Mouse (Mus musculus): Measurements from ENCODE around the gene Acyp1. TPM values are rescaled to one million over a fixed set of nuclear protein-coding genes. Genes with fewer than 3 reads are reported as not detected.

Acyp1 gene
- polyA plus RNA-seq, 1 experiment = 3.9 TPM

DNA sequence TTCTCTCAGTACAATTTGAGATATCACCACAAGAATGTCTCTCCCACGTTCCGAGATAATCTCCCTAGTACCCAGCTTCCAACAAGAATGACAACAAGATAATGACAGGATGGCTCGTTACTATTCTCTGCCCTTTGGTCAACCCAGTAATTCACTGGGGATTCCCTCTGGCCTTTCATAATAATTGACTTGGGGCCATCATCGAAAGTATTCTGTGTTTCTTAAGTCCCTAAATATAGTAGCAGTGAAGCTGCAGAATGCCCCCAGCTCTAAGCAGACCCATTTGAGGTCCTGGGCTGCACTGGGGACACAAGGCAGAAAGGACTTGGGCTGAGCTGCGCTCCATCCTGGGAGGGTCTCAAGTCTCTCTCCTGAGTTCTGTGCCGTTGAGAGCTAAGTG lies 4.0 kb upstream of the Acyp1 start:
- WGBS = 91% methylated on average over 6 of the region's 6 CpGs
- H3K27me3 ChIP-seq (ENCODE audit: control insufficient read depth, insufficient read depth, low read length) = no peaks in the 10 kb centered on the region
- H3K36me3 ChIP-seq (ENCODE audit: control insufficient read depth, insufficient read depth, low read length) = no peaks in the 10 kb centered on the region
- no peak overlapping the region for H3K27ac ChIP-seq (ENCODE audit: insufficient read depth, low read length)
- H3K4me1 ChIP-seq (ENCODE audit: control insufficient read depth, insufficient read depth, insufficient read length) = no peaks in the 10 kb centered on the region; the same call in 1 of the 2 replicates
- no peak overlapping the region for H3K4me3 ChIP-seq (ENCODE audit: extremely low read depth, insufficient read depth, insufficient read length)
- DNase-seq (ENCODE audit: low read depth in 1 of 2, low spot score in 2 of 2) = no peak
- no peak for TF ChIP-seq CTCF (IDR thresholded peaks at IDR 0.05; ENCODE audit: extremely low read depth, insufficient read depth, insufficient read length, insufficient replicate concordance)
- no peak for TF ChIP-seq POLR2A (IDR thresholded peaks at IDR 0.05; ENCODE audit: low read depth, low read length)

DNA sequence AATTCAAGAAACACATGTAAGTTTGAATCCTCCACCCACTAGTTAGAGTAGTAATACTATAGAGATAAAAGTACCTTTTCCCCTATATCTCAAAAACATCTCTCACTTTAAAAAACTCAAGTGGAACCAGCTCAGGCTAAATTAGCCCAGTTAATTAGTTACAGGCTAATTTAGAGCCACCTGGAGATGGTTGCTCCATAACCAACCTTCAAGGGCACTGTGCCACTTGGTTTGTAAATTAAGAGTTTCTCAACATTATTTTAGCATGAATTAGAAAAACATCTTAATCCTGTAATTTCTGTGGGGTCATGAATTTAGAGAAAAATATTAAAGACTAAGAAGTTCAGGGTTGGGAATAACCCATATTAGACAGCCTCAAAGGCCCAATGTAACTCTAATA lies 3.3 kb upstream of the Acyp1 start:
- H3K36me3 ChIP-seq (ENCODE audit: control insufficient read depth, insufficient read depth, low read length) = no peaks in the 10 kb centered on the region
- DNase-seq (ENCODE audit: low read depth in 1 of 2, low spot score in 2 of 2) = no peak
- TF ChIP-seq POLR2A (IDR thresholded peaks at IDR 0.05; ENCODE audit: low read depth, low read length) = no peak
- no peak for TF ChIP-seq CTCF (IDR thresholded peaks at IDR 0.05; ENCODE audit: extremely low read depth, insufficient read depth, insufficient read length, insufficient replicate concordance)
- H3K27ac ChIP-seq (ENCODE audit: insufficient read depth, low read length) = no peak overlapping the region
- H3K27me3 ChIP-seq (ENCODE audit: control insufficient read depth, insufficient read depth, low read length) = no peaks in the 10 kb centered on the region
- no peaks in the 10 kb centered on the region; the same call in 1 of the 2 replicates for H3K4me1 ChIP-seq (ENCODE audit: control insufficient read depth, insufficient read depth, insufficient read length)
- no peak overlapping the region for H3K4me3 ChIP-seq (ENCODE audit: extremely low read depth, insufficient read depth, insufficient read length)

DNA sequence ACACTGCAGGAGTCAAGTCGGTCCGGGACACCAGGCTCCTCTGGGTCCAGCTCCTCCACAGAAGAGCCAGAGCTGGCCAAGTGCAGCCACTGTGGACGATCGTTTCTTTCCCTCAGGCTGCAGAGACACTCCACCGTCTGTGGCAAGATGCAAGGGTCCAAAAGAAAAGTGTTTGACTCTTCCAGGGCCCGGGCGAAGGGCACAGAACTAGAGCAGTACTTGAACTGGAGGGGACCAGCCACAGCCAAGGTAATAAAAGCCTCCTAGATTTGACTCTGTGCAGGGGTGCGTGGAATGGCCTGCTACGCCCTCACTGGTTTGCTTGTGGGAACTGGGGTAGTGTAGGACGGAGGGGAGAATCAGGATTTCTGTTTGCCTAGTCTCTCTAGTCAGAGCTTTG lies 2.4 kb upstream of the Acyp1 start:
- Histone ChIP-seq H3K4me1 (ENCODE audit: control insufficient read depth, insufficient read depth, insufficient read length) (no peaks in the 10 kb centered on the region; the same call in 1 of the 2 replicates), H3K36me3 (ENCODE audit: control insufficient read depth, insufficient read depth, low read length) (no peaks in the 10 kb centered on the region), H3K4me3 (ENCODE audit: extremely low read depth, insufficient read depth, insufficient read length) (no peak overlapping the region), H3K27ac (ENCODE audit: insufficient read depth, low read length) (no peak overlapping the region), H3K27me3 (ENCODE audit: control insufficient read depth, insufficient read depth, low read length) (no peaks in the 10 kb centered on the region)
- DNase-seq (ENCODE audit: low read depth in 1 of 2, low spot score in 2 of 2) = no peak
- 90% methylated on average over 10 of the region's 10 CpGs for WGBS
- TF ChIP-seq POLR2A (IDR thresholded peaks at IDR 0.05; ENCODE audit: low read depth, low read length) (no peak), CTCF (IDR thresholded peaks at IDR 0.05; ENCODE audit: extremely low read depth, insufficient read depth, insufficient read length, insufficient replicate concordance) (no peak)

DNA sequence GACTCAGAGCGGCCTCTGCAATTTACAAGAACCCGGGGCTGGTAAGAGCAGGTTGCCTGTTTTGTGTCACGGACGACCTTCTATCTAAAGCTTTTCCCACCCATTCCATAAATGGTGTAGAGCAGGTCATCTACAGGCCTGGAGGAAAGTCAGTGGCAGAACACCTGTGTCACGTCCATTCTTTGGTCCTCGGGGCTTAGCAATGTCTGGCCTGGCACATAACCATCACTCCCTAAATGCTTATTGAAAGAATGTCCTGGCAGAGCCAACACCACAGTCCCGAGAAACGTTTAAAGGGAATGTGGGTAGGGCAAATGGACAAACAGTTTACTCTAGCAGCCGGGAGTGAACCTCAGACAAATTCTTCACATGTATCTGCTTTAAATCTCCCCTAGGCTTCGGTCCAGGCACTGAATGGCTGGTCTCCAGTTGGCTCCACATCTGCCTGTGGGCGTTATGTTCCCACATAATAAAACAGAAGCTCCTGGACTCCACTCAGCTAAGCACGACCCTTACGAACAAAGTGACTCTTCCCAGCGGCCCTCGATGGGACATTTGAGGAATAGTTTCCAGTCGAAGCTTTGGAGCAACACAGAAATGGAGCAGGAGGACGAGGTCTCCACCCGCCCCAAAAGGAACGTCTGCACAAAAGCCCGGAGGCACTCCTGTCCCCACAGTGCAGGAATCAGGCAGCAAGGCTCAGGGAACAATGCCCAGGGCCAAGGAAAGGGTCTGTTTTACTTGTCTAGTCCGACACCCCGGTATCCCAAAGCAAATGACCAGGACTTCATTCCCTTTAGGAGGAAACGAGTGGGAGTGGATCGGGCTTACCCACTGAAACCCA lies 1.1 kb upstream of the Acyp1 start:
- H3K27ac ChIP-seq (ENCODE audit: insufficient read depth, low read length) = peak overlapping the region; percentile 32; the same call in 1 of the 2 replicates
- 79% methylated on average over 24 of the region's 24 CpGs for WGBS
- no peaks in the 10 kb centered on the region for H3K36me3 ChIP-seq (ENCODE audit: control insufficient read depth, insufficient read depth, low read length)
- TF ChIP-seq CTCF (IDR thresholded peaks at IDR 0.05; ENCODE audit: extremely low read depth, insufficient read depth, insufficient read length, insufficient replicate concordance) = no peak
- no peak for TF ChIP-seq POLR2A (IDR thresholded peaks at IDR 0.05; ENCODE audit: low read depth, low read length)
- no peaks in the 10 kb centered on the region for H3K27me3 ChIP-seq (ENCODE audit: control insufficient read depth, insufficient read depth, low read length)
- H3K4me3 ChIP-seq (ENCODE audit: extremely low read depth, insufficient read depth, insufficient read length) = no peak overlapping the region
- no peaks in the 10 kb centered on the region; the same call in 1 of the 2 replicates for H3K4me1 ChIP-seq (ENCODE audit: control insufficient read depth, insufficient read depth, insufficient read length)
- no peak for DNase-seq (ENCODE audit: low read depth in 1 of 2, low spot score in 2 of 2)

DNA sequence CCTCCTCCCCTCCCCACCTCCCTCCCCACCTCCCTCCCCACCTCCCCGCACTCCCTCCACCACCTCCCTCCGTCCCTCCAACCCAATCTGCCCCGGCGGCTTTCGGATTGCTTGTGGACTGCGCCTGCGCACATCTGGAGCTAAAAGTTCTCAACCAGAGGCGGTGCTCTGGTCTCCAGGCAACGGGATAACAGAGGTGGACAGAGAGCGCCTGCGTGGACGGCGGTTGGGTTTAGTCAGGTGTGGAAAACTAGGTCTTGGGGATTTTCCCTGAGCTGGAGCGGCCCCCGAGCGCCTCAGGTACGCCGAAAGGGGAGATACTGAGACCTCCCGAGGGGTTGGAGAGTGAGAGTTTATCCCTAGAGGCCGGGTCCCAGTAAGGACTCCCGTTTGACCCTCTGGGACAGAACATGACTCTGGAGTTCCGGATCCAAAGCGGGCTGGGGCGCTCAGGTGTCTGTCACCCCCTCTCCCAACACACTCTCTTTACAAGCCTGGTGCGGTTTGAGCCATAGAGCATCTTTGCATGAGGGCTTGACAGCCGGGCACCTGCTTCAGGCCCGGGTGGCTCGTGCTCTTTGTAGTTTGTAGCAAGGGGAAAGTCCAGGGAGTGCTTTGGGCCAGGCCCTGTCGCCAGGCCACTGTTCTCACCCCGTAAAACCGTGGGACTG lies 383 bp upstream of the Acyp1 start, which contains the start of gene Zc2hc1c:
Gene Zc2hc1c, plus strand, starts transcription at position 106 of the 671 bp plus-strand sequence.
- TF ChIP-seq POLR2A (IDR thresholded peaks at IDR 0.05; ENCODE audit: low read depth, low read length) (no peak), CTCF (IDR thresholded peaks at IDR 0.05; ENCODE audit: extremely low read depth, insufficient read depth, insufficient read length, insufficient replicate concordance) (no peak)
- no peaks in the 10 kb centered on the region for H3K36me3 ChIP-seq (ENCODE audit: control insufficient read depth, insufficient read depth, low read length)
- no peaks in the 10 kb centered on the region; the same call in 1 of the 2 replicates for H3K4me1 ChIP-seq (ENCODE audit: control insufficient read depth, insufficient read depth, insufficient read length)
- peak within 1 kb of the TSS; percentile 25; the same call in 1 of the 2 replicates for H3K27ac ChIP-seq (ENCODE audit: insufficient read depth, low read length)
- peak; percentile 71 to 72 for DNase-seq (ENCODE audit: low read depth in 1 of 2, low spot score in 2 of 2)
- H3K27me3 ChIP-seq (ENCODE audit: control insufficient read depth, insufficient read depth, low read length) = no peaks in the 10 kb centered on the region
- 11% methylated on average over 30 of the region's 31 CpGs for WGBS
- H3K4me3 ChIP-seq (ENCODE audit: extremely low read depth, insufficient read depth, insufficient read length) = peak within 1 kb of the TSS; percentile 48; the same call in 1 of the 2 replicates

DNA sequence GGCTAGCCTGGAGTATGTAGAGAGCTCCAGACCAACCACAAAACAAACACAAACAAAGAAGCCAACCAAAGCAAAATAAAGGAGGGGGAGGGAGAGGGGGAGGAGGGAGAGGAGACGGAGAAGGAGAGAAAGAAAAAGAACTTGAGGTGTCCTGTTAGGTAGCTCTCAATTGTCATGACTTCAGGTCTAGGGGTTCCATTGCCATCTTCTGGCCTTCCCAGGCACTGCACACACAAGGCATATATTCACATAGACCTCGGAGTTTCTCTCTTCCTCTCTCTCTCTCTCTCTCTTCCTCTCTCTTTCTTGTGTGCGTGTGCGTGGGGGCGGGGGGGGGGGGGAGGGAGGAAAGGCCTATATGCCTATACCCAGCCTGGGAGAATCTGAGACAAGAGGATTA lies 1.3 kb downstream of the Acyp1 start:
- Histone ChIP-seq H3K4me1 (ENCODE audit: control insufficient read depth, insufficient read depth, insufficient read length) (no peaks in the 10 kb centered on the region; the same call in 1 of the 2 replicates), H3K36me3 (ENCODE audit: control insufficient read depth, insufficient read depth, low read length) (no peaks in the 10 kb centered on the region), H3K27me3 (ENCODE audit: control insufficient read depth, insufficient read depth, low read length) (no peaks in the 10 kb centered on the region), H3K27ac (ENCODE audit: insufficient read depth, low read length) (no peak overlapping the region), H3K4me3 (ENCODE audit: extremely low read depth, insufficient read depth, insufficient read length) (no peak overlapping the region)
- 31% methylated on average over 5 of the region's 5 CpGs for WGBS
- TF ChIP-seq CTCF (IDR thresholded peaks at IDR 0.05; ENCODE audit: extremely low read depth, insufficient read depth, insufficient read length, insufficient replicate concordance) (peak; percentile 16; the same call in 1 of the 2 replicates), POLR2A (IDR thresholded peaks at IDR 0.05; ENCODE audit: low read depth, low read length) (no peak)
- no peak for DNase-seq (ENCODE audit: low read depth in 1 of 2, low spot score in 2 of 2)

Data from spleen, adult 2 months (tissue).